Mouse (Mus musculus) left cerebral cortex, postnatal 36 days (tissue): ENCODE measurements at regions not wholly inside any gene's neighbourhood (a gene's known extent, or its start where the extent isn't known, plus 50 kb on each side); places are given as distances from the start of the nearest gene placed in this dataset.
"Not testable (repeated sequence)": the region's sequence is repeated elsewhere in the genome, so short reads cannot be mapped to it uniquely, and the experiment has no call there.

ENCODE experiments used
- DNase-seq, 2 experiments: peaks; one replicate each; pipeline ENCODE4 v3.0.0; 2021 to 2022; ENCODE audit warnings: low spot score in 2 of 2, mixed read lengths in 1 of 2
- intact Hi-C: fragments of 180-260 bp; cut with DNase I; formaldehyde crosslinking; loops from one replicate; pipeline ENCODE4 v1.15.1; 2025

GRCm38 (mm10) chr8:96586129-96586528 is 697.8 kb upstream of the Got2 start:
- intact Hi-C loops, result no loop called here
- no peak for DNase-seq

- intact Hi-C loops, result no loop called here
- DNase-seq, result no peak
Measured at GRCm38 (mm10) chr8:96552512-96552911, 664.2 kb upstream of the Got2 start.

- no peak for DNase-seq
- intact Hi-C loops, result no loop called here
Measured at GRCm38 (mm10) chr8:96550408-96550807, 662.1 kb upstream of the Got2 start.

GRCm38 (mm10) chr8:96548663-96549062 is 660.3 kb upstream of the Got2 start:
- DNase-seq, result no peak
- intact Hi-C loops, result no loop called here

GRCm38 (mm10) chr8:96548187-96548586 is 659.8 kb upstream of the Got2 start:
- intact Hi-C loops, result no loop called here

GRCm38 (mm10) chr8:96542215-96542614 is 653.9 kb upstream of the Got2 start:
- intact Hi-C loops, result no loop called here
- DNase-seq, result no peak

More at GRCm38 (mm10) chr8:96548187-96548586, 659.8 kb upstream of the Got2 start:
- no peak for DNase-seq

GRCm38 (mm10) chr8:96498854-96499253 is 610.5 kb upstream of the Got2 start:
- DNase-seq, result no peak
- intact Hi-C loops, result no loop called here

GRCm38 (mm10) chr8:96495406-96495805 is 607.1 kb upstream of the Got2 start:
- intact Hi-C loops, result no loop called here
- DNase-seq, result no peak

- intact Hi-C loops, result no loop called here
- no peak for DNase-seq
Measured at GRCm38 (mm10) chr8:96489804-96490203, 601.5 kb upstream of the Got2 start.

GRCm38 (mm10) chr8:96488741-96489453 is 600.5 kb upstream of the Got2 start:
- no peak for DNase-seq
- intact Hi-C loops, result no loop called here

- peak; percentile 16 to 19 for DNase-seq
- intact Hi-C loops, result no loop called here
Measured at GRCm38 (mm10) chr8:96455915-96456314, 567.6 kb upstream of the Got2 start.

- intact Hi-C loops, result no loop called here
Measured at GRCm38 (mm10) chr8:96455336-96455735, 567.0 kb upstream of the Got2 start.

GRCm38 (mm10) chr8:96429708-96430107 is 541.4 kb upstream of the Got2 start:
- intact Hi-C loops, result no loop called here
- DNase-seq, result no peak

More at GRCm38 (mm10) chr8:96455336-96455735, 567.0 kb upstream of the Got2 start:
- peak in 1 of 2 experiments; percentile 3 for DNase-seq

GRCm38 (mm10) chr8:96426900-96427299 is 538.6 kb upstream of the Got2 start:
- intact Hi-C loops, result no loop called here
- DNase-seq, result no peak

- no peak for DNase-seq
- intact Hi-C loops, result no loop called here
Measured at GRCm38 (mm10) chr8:96409601-96410000, 521.3 kb upstream of the Got2 start.

- intact Hi-C loops, result no loop called here
- DNase-seq, result no peak
Measured at GRCm38 (mm10) chr8:96404549-96405145, 516.3 kb upstream of the Got2 start.

- intact Hi-C loops, result no loop called here
Measured at GRCm38 (mm10) chr8:96403669-96404068, 515.3 kb upstream of the Got2 start.

GRCm38 (mm10) chr8:96399381-96399780 is 511.0 kb upstream of the Got2 start:
- intact Hi-C loops, DNase-seq: not testable (repeated sequence)

More at GRCm38 (mm10) chr8:96403669-96404068, 515.3 kb upstream of the Got2 start:
- DNase-seq, result no peak

- intact Hi-C loops, result no loop called here
- no peak for DNase-seq
Measured at GRCm38 (mm10) chr8:96393024-96393423, 504.7 kb upstream of the Got2 start.

GRCm38 (mm10) chr8:96389251-96389650 is 500.9 kb upstream of the Got2 start:
- intact Hi-C loops, result no loop called here
- no peak for DNase-seq

- intact Hi-C loops, result no loop called here
- no peak for DNase-seq
Measured at GRCm38 (mm10) chr8:96370500-96370899, 482.2 kb upstream of the Got2 start.
